Mouse (Mus musculus): Measurements from ENCODE around the gene Ift20.
"Not testable (repeated sequence)": the region's sequence is repeated elsewhere in the genome, so short reads cannot be mapped to it uniquely, and the experiment has no call there.

Gene Ift20

GRCm38 (mm10) chr11:78556070-78556469 lies 19.9 kb downstream of the Ift20 start:
- ATAC-seq (ENCODE audit: insufficient number of reproducible peaks, low FRiP score, low TSS enrichment), result no peak

- no peak for ATAC-seq (ENCODE audit: insufficient number of reproducible peaks, low FRiP score, low TSS enrichment)
These were observed 21.1 kb downstream of the Ift20 start for GRCm38 (mm10) chr11:78557241-78557640.

- no peak; the same call in 1 of the 2 replicates for ATAC-seq (ENCODE audit: insufficient number of reproducible peaks, low FRiP score, low TSS enrichment)
These were observed 24.3 kb downstream of the Ift20 start for GRCm38 (mm10) chr11:78560447-78560846.

GRCm38 (mm10) chr11:78566775-78567174 lies 30.6 kb downstream of the Ift20 start:
- no peak for ATAC-seq (ENCODE audit: insufficient number of reproducible peaks, low FRiP score, low TSS enrichment)

GRCm38 (mm10) chr11:78567614-78568013 lies 31.5 kb downstream of the Ift20 start:
- ATAC-seq (ENCODE audit: insufficient number of reproducible peaks, low FRiP score, low TSS enrichment), result no peak

GRCm38 (mm10) chr11:78568827-78569226 lies 32.7 kb downstream of the Ift20 start:
- no peak for ATAC-seq (ENCODE audit: insufficient number of reproducible peaks, low FRiP score, low TSS enrichment)

GRCm38 (mm10) chr11:78569806-78570205 lies 33.6 kb downstream of the Ift20 start:
- no peak for ATAC-seq (ENCODE audit: insufficient number of reproducible peaks, low FRiP score, low TSS enrichment)

- no peak for ATAC-seq (ENCODE audit: insufficient number of reproducible peaks, low FRiP score, low TSS enrichment)
These were observed 35.3 kb downstream of the Ift20 start for GRCm38 (mm10) chr11:78571441-78571840.

GRCm38 (mm10) chr11:78571854-78572253 lies 35.7 kb downstream of the Ift20 start:
- no peak for ATAC-seq (ENCODE audit: insufficient number of reproducible peaks, low FRiP score, low TSS enrichment)

GRCm38 (mm10) chr11:78574031-78574430 lies 37.9 kb downstream of the Ift20 start:
- ATAC-seq (ENCODE audit: insufficient number of reproducible peaks, low FRiP score, low TSS enrichment), result not testable (repeated sequence)

- no peak for ATAC-seq (ENCODE audit: insufficient number of reproducible peaks, low FRiP score, low TSS enrichment)
These were observed 38.4 kb downstream of the Ift20 start for GRCm38 (mm10) chr11:78574536-78574935.

- no peak for ATAC-seq (ENCODE audit: insufficient number of reproducible peaks, low FRiP score, low TSS enrichment)
These were observed 38.8 kb downstream of the Ift20 start for GRCm38 (mm10) chr11:78574975-78575374.

GRCm38 (mm10) chr11:78582848-78583247 lies 46.7 kb downstream of the Ift20 start:
- ATAC-seq (ENCODE audit: insufficient number of reproducible peaks, low FRiP score, low TSS enrichment), result no peak

- no peak for ATAC-seq (ENCODE audit: insufficient number of reproducible peaks, low FRiP score, low TSS enrichment)
These were observed 49.9 kb downstream of the Ift20 start for GRCm38 (mm10) chr11:78586099-78586498.

GRCm38 (mm10) chr11:78587677-78588076 lies 51.5 kb downstream of the Ift20 start:
- not testable (repeated sequence) for ATAC-seq (ENCODE audit: insufficient number of reproducible peaks, low FRiP score, low TSS enrichment)
